Mouse (Mus musculus) testis, adult 2 months (tissue): Measurements from ENCODE around the gene Bglap2.

Experiments used
- CTCF ChIP-seq: fragments of 200-500 bp; IDR thresholded peaks from 2 replicates; pipeline ENCODE4 v1.5.1; 2012; ENCODE audit warnings: low read depth, mild to moderate bottlenecking, inconsistent platforms, low read length, moderate library complexity; ENCODE audit not compliant: control insufficient read depth, insufficient read depth, insufficient replicate concordance
- POLR2A ChIP-seq: fragments of 200-500 bp; IDR thresholded peaks from 2 replicates; pipeline ENCODE4 v1.6.1; 2012; ENCODE audit warnings: low read depth, mild to moderate bottlenecking, inconsistent platforms, low read length, moderate library complexity; ENCODE audit not compliant: control insufficient read depth

DNA sequence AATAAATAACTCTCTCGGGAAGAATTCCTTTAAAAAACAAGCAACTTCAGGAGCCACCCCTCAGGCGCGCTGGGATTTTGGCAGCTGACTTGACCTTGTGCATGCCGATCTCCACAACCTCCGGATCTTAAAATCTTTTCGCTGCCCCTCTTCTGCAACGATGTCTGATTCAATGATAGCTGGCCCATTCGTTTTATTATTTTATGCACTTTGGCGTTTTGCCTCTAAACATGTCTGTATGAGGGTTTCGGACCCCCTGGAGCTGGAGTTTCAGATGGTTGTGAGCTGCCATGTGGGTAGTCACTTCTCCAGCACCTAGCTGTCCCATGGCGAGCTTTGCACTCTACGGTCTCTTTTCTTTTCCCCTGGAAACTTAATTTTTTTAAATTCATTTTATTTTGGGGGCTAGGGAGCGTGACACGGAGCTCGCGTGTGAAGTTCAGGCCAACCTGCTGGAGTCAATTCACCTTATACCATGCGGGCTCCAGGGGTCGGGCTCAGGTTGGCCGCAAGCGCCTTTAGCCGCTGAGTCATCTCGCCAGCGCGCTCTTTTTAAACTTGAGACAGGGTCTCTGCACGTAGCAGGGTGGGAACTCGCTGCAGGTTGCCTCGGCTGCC is 43.0 kb downstream of the Bglap2 start:
- no peak for TF ChIP-seq CTCF
- TF ChIP-seq POLR2A: no peak
